Mouse (Mus musculus): ENCODE data around the gene Zfp652.

DNA sequence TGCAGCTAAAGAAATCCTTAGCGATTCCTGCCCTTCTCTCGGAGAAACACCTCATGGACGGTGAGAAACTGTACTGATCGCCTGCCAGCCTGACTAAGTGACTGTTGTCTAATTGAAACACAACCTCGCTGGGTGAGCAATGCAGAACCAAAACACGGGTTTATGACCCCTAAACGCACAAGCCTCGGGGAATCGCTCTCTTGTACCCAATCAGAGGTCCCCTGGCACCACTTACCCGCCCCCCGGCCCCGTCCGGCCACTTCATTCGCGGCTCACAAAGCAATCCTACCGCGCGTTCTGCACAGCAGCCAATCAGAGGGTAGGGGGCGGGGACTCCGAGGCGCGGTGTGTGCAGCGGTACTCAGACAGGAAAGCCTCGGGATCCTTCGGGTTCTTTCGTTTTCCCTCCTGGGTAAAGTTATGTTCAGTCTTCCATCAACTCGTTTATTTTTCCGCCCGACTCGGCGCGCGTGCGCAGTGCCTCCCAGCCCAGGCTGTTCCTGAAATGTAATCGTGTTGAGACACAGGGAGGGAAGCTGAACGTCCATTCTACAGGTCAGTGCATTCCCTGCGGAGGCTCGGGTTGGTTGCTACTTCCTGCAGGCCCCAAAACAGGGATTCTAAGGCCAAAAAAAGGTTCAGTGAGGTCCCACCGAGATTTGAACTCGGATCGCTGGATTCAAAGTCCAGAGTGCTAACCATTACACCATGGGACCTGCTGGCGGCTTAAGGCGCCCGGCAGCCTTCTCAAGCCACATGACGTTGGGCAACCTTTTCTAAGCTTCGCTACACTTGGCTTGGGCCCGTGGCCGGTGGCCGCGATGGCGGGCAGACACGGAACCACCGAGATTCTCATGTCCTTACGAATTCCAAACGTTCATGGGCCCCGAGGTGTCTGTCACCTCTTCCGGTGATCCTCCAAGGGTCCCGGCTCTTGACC lies 146.3 kb downstream of the Zfp652 start:
- TF ChIP-seq CTCF (IDR thresholded peaks at IDR 0.05; ENCODE audit: insufficient read depth, low read depth, low read length), result no peak
- peak; percentile 16; the same call in 1 of the 2 replicates for TF ChIP-seq POLR2A (IDR thresholded peaks at IDR 0.05; ENCODE audit: insufficient read depth, low read depth, low read length)
